Mouse (Mus musculus): ENCODE measurements around the gene Enam. TPM values are rescaled to one million over a fixed set of nuclear protein-coding genes. Genes with fewer than 3 reads are reported as not detected.
"Not testable (repeated sequence)": the region's sequence is repeated elsewhere in the genome, so short reads cannot be mapped to it uniquely, and the experiment has no call there.

The Enam gene
- polyA plus RNA-seq, 1 experiment from 2014 or later = 0.06 TPM

DNA sequence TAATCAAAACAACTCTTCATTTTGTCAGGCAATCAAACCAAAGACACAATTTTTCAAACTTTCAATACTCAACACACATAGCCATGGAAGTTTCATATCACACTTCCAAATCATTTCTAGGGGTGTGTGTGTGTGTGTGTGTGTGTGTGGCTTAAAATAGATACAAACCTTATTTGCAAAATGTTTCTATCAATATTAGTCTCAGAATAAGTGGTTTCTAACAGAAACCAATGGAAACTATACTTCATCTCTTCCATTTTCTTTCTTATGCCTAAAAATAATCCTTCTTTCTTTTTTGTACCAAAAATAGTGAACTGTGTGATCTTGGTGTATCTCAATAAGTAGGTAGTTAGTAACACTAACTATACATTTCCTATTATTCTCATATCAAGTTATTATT lies 53.1 kb downstream of the Enam start:
- DNase-seq (ENCODE audit: low spot score) = no peak
- Histone ChIP-seq H3K36me3 (no peaks in the 10 kb centered on the region), H3K4me1 (peaks cover 17% of the 10 kb centered on the region), H3K27me3 (ENCODE audit: low read depth, poor library complexity, severe bottlenecking) (no peaks in the 10 kb centered on the region), H3K9me3 (replicated peaks) (no peaks in the 10 kb centered on the region), H3K4me3 (no peak overlapping the region), H3K27ac (no peak overlapping the region)

DNA sequence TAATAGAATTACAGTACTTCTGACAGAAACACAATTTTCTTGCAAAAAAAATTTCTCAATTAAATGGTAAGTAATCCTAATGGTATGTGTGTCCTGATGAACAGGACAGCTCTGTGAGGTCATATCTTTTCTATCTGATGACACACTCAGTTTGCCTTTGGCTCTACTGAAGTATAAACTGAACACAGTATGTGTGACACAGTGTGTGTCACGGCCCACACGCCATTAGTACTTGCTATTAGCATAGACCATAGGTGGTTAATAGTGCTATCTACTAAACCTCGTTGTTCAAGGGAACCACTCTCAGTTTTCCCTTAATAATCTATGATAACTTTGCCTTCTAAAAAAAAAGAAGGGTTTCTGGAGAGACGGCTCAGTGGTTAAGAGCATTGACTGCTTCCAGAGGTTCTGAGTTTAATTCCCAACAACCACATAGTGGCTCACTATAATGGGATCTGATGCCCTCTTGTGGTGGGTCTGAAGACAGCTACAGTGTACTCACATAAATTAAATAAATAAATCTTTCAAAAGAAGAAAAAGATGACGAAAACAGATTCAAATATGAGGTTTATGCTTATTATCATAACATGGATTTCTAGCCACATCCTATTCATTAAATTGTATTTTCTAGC lies 55.0 kb downstream of the Enam start:
- H3K36me3 ChIP-seq = no peaks in the 10 kb centered on the region
- no peak overlapping the region for H3K27ac ChIP-seq
- 65% methylated on average over 5 of the region's 5 CpGs for WGBS
- peaks cover 3% of the 10 kb centered on the region for H3K4me1 ChIP-seq
- no peak overlapping the region for H3K4me3 ChIP-seq
- no peak for DNase-seq (ENCODE audit: low spot score)
- no peaks in the 10 kb centered on the region for H3K27me3 ChIP-seq (ENCODE audit: low read depth, poor library complexity, severe bottlenecking)
- H3K9me3 ChIP-seq (replicated peaks) = no peaks in the 10 kb centered on the region

DNA sequence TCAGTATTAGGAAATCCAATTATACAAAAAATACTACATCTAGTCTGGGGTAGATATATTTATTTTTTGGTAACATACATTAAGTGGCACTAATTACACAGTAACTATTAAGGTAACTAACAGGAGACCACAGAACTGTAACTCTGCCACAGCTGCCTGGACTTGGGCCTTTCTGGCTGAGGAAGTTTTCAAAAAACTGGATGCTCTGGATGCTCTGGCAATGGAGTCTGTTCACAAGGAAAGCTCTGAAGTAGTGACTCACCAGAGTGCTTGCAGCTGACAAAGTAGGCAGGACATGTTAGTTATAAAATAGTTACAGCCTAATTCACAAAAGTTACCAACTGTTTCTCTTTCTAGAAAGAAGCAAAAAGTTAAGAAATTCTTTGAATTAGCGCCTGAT lies 56.6 kb downstream of the Enam start:
- not testable (repeated sequence) for DNase-seq (ENCODE audit: low spot score); H3K27me3 ChIP-seq (ENCODE audit: low read depth, poor library complexity, severe bottlenecking); H3K4me1 ChIP-seq; H3K36me3 ChIP-seq; H3K4me3 ChIP-seq; H3K27ac ChIP-seq; H3K9me3 ChIP-seq (replicated peaks)
- WGBS = 91% methylated on average over 1 of the region's 1 CpGs

DNA sequence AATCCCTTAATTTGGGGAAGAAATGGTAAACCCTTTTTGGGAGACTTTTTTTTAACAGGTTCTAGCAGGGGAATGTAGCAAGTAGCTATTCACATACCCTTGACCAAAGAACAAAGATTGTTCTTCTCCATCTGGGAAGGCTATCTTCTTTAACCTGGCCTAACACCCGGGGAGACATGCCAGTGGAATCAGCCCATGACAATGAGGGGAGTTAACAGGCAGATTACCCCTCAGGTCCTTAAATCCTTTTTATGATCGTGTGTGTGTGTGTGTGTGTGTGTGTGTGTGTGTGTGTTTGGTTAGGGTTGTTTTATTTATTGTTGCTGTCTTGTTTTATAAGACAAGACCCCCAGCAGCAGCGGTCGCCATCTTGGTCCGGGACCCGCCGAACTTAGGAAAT lies 57.8 kb downstream of the Enam start:
- 87% methylated on average over 7 of the region's 7 CpGs for WGBS
- H3K27me3 ChIP-seq (ENCODE audit: low read depth, poor library complexity, severe bottlenecking) = no peaks in the 10 kb centered on the region
- no peak overlapping the region for H3K4me3 ChIP-seq
- no peaks in the 10 kb centered on the region for H3K9me3 ChIP-seq (replicated peaks)
- DNase-seq (ENCODE audit: low spot score) = no peak
- H3K36me3 ChIP-seq = no peaks in the 10 kb centered on the region
- no peak overlapping the region for H3K27ac ChIP-seq
- H3K4me1 ChIP-seq = no peaks in the 10 kb centered on the region

DNA sequence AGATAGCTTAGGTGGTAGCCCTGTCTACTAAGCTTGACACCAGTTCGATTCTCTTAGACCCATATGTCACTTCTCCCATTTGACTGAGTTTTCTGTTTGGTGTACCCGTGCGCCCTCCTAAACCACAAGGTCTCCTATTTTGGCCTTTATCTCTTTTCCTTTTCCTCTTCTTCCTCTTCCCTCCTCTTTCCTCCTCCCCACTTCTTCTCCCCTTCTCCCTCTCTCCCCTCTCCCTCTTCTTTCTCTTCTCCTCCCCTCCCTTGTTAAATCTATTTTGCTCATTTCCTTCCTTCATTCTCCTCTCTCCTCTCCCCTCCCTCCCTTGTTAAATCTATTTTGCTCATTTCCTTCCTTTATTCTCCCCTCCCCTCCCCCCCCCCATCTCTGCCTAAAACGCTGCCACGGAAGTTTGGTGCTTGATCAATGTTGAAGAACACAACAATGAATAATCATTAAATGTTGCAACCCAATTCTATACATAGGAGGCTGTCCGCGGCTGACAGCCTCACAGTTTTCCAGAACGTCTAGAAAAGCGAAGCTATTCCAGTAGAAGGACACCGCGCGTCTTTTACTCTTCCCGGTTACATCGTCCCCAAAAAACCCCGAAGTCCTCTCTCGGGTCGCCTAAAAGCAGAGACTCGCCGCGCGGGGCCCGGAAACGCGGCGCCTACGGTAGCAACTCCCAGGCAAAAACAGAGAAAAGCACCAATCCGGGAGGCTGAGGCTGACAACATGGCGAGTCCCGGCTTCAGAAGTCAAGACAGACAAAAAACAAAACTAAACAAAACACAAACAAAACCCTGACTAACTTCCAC lies 65.7 kb downstream of the Enam start:
- peak overlapping the region; percentile 92 for H3K4me3 ChIP-seq
- no peaks in the 10 kb centered on the region for H3K9me3 ChIP-seq (replicated peaks)
- no peaks in the 10 kb centered on the region for H3K27me3 ChIP-seq (ENCODE audit: low read depth, poor library complexity, severe bottlenecking)
- H3K4me1 ChIP-seq = peaks cover 13% of the 10 kb centered on the region
- peaks cover 29% of the 10 kb centered on the region for H3K36me3 ChIP-seq
- peak overlapping the region; percentile 94 for H3K27ac ChIP-seq
- 9% methylated on average over 29 of the region's 29 CpGs for WGBS
- no peak for DNase-seq (ENCODE audit: low spot score)

DNA sequence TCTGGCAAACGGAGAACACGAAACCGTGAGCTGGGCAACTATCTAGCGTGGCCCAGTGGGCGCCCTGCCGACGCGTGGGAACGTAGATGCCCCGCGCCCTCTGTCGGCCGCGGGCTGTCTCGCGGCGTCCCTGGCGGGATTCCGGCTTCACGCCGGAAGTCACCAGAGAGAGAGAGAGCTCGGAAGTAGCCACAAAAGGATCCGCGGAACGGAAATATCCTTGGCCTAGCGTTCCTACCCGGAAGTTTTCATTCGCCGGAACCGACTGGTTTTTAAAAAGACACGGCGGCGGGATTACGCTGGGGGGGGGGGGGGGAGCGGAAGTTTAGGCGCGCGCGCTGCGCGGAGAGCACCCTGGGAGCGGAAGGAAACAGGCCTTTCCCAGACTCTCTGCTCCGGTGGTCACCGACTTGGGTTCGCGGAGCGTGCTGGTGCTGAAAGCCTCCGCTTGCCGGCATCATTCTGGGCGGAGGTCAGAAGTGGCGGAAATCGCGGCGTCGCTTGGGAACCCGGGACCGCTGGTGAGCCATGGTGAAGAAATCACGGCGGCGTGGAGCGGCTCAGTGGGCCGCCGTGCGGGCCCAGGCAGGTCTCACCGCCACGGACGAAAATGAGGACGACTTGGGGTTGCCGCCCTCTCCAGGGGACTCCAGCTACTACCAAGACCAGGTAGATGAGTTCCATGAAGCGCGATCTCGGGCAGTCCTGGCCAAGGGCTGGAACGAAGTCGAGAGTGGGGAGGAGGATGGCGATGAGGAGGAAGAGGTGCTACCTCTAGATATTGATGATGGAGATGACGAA lies 66.5 kb downstream of the Enam start, which contains the start of gene Utp3:
Utp3 (plus strand) TSS at position 377 of the 801 bp plus-strand sequence.
- H3K27ac ChIP-seq = peak within 1 kb of the TSS; percentile 94
- no peaks in the 10 kb centered on the region for H3K27me3 ChIP-seq (ENCODE audit: low read depth, poor library complexity, severe bottlenecking)
- DNase-seq (ENCODE audit: low spot score) = peak; percentile 94
- H3K36me3 ChIP-seq = peaks cover 29% of the 10 kb centered on the region
- peak within 1 kb of the TSS; percentile 92 for H3K4me3 ChIP-seq
- no peaks in the 10 kb centered on the region for H3K9me3 ChIP-seq (replicated peaks)
- WGBS = under 1% methylated on average over 73 of the region's 76 CpGs
- H3K4me1 ChIP-seq = peaks cover 13% of the 10 kb centered on the region

Other genes with a start within 250 kb of the Enam start
- not detected in 2 replicates for gene Gm7714, start 219.1 kb upstream of the Enam start, polyA plus RNA-seq (2016; fragmentation: Nextera tagmentation; extraction: Ambion mirVana)
- not detected in 2 replicates for gene Prol1, start 170.7 kb upstream of the Enam start, polyA plus RNA-seq (2016; fragmentation: Nextera tagmentation; extraction: Ambion mirVana)
- not detected in 2 replicates for gene Amtn, start 111.9 kb upstream of the Enam start, polyA plus RNA-seq (2016; fragmentation: Nextera tagmentation; extraction: Ambion mirVana)
- 0.10 and 0.38 TPM in 2 replicates for gene Ambn, start 32.0 kb upstream of the Enam start, polyA plus RNA-seq (2016; fragmentation: Nextera tagmentation; extraction: Ambion mirVana)
- 0.14 TPM in 1 of 2 replicates, not detected in the other for gene Jchain, start 39.9 kb downstream of the Enam start, polyA plus RNA-seq (2016; fragmentation: Nextera tagmentation; extraction: Ambion mirVana)
- 80.2 and 84.7 TPM in 2 replicates for gene Utp3, start 66.5 kb downstream of the Enam start, polyA plus RNA-seq (2016; fragmentation: Nextera tagmentation; extraction: Ambion mirVana)
- 8.1 and 9.6 TPM in 2 replicates for gene Rufy3, start 77.1 kb downstream of the Enam start, polyA plus RNA-seq (2016; fragmentation: Nextera tagmentation; extraction: Ambion mirVana)
- 64.4 and 67.5 TPM in 2 replicates for gene Grsf1, start 188.2 kb downstream of the Enam start, polyA plus RNA-seq (2016; fragmentation: Nextera tagmentation; extraction: Ambion mirVana)
- gene Mob1b, start 232.9 kb downstream of the Enam start, polyA plus RNA-seq (2016; fragmentation: Nextera tagmentation; extraction: Ambion mirVana) = 11.8 and 12.3 TPM in 2 replicates

Measured in limb, embryonic 10.5 days (tissue).